Mouse (Mus musculus) hindbrain, embryonic 14.5 days (tissue): ENCODE results near the gene Atp5d. TPM values are rescaled to one million over a fixed set of nuclear protein-coding genes. Genes with fewer than 3 reads are reported as not detected.

Experiments
- ATAC-seq: fragments of 200-750 bp; cut with Nextera tagmentation; 2 replicates; pipeline ENCODE4 v1.8.0; 2017; ENCODE audit warnings: moderate number of reproducible peaks, mild to moderate bottlenecking, moderate TSS enrichment, moderate library complexity; ENCODE audit not compliant: low FRiP score
- DNase-seq: peaks from one replicate; pipeline ENCODE4 v3.0.0-alpha.2; 2015; ENCODE audit warnings: low spot score
- H3K27ac ChIP-seq: fragments of 300-500 bp; sonication (generic); 2 replicates; pipeline ENCODE4 v1.5.1; 2014; ENCODE audit warnings: mild to moderate bottlenecking, moderate library complexity
- H3K27me3 ChIP-seq: fragments of 300-500 bp; sonication (generic); 2 replicates; pipeline ENCODE4 v1.6.1; 2014; ENCODE audit warnings: mild to moderate bottlenecking, low read length, mixed read lengths; ENCODE audit not compliant: control insufficient read depth, insufficient read depth
- H3K36me3 ChIP-seq: fragments of 300-500 bp; sonication (generic); replicated peaks from 2 replicates; pipeline ENCODE4 v1.6.1; 2014; ENCODE audit not compliant: control insufficient read depth, insufficient read depth
- H3K4me1 ChIP-seq: fragments of 300-500 bp; sonication (generic); replicated peaks from 2 replicates; pipeline ENCODE4 v1.6.1; 2014; ENCODE audit warnings: antibody characterized with exemption, low read length, mixed read lengths; ENCODE audit not compliant: control insufficient read depth, insufficient read depth
- H3K4me2 ChIP-seq: fragments of 300-500 bp; sonication (generic); replicated peaks from 2 replicates; pipeline ENCODE4 v1.6.1; 2014; ENCODE audit warnings: mild to moderate bottlenecking, moderate library complexity
- H3K4me3 ChIP-seq: fragments of 300-500 bp; sonication (generic); replicated peaks from 2 replicates; pipeline ENCODE4 v1.5.1; 2014; ENCODE audit warnings: mild to moderate bottlenecking, low read length
- H3K9ac ChIP-seq: fragments of 300-500 bp; sonication (generic); 2 replicates; pipeline ENCODE4 v1.6.1; 2014
- H3K9me3 ChIP-seq: fragments of 300-500 bp; sonication (generic); 2 replicates; pipeline ENCODE4 v1.6.1; 2016; ENCODE audit warnings: low read length; ENCODE audit not compliant: control insufficient read depth
- WGBS: fragments of 180-500 bp; shearing (Covaris S2); extraction: QIAGEN DNeasy Blood & Tissue Kit; methylation state at CpG from one replicate; pipeline ENCODE4 v1.1.7; 2014; 5-methylcytosine and 5-hydroxymethylcytosine counted together
- polyA plus RNA-seq: library from polyadenylated mRNA; unstranded; fragments of >200 nt; fragmentation: Nextera tagmentation; extraction: Ambion mirVana; gene quantifications from 2 replicates; pipeline ENCODE4 v1.2.1, GENCODE M21; 2014

Atp5d gene
- polyA plus RNA-seq, 1 experiment from 2014 or later = 505 TPM

DNA sequence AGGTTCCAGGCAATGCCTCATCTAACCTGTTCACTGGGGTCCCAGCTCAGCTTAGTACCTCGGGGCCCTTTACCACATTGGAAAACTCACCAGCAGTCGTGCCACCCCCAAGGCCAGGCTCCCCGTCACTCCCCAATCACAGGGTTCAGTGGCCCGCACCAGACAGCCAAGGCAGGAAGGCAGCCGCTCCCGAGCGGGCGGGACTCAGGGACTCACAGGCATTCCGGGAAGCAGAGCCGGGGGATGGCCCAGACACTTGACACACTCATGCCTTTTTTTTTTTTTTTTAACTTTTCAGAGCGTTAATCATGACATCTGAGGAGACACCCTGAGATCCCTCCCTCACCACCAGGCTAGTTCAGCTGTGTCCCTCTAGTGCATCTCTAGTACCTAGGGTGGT is 37.5 kb upstream of the Atp5d start:
- no peak overlapping the region for H3K27ac ChIP-seq
- DNase-seq (no peak), ATAC-seq (no peak)
- H3K27me3 ChIP-seq = no peaks in the 10 kb centered on the region
- no peak overlapping the region for H3K9ac ChIP-seq
- peak overlapping the region; percentile 93 for H3K4me2 ChIP-seq
- H3K36me3 ChIP-seq = no peaks in the 10 kb centered on the region
- H3K4me3 ChIP-seq = no peak overlapping the region
- WGBS = 69% methylated on average over 11 of the region's 11 CpGs
- H3K9me3 ChIP-seq = no peaks in the 10 kb centered on the region
- peaks cover 13% of the 10 kb centered on the region for H3K4me1 ChIP-seq

DNA sequence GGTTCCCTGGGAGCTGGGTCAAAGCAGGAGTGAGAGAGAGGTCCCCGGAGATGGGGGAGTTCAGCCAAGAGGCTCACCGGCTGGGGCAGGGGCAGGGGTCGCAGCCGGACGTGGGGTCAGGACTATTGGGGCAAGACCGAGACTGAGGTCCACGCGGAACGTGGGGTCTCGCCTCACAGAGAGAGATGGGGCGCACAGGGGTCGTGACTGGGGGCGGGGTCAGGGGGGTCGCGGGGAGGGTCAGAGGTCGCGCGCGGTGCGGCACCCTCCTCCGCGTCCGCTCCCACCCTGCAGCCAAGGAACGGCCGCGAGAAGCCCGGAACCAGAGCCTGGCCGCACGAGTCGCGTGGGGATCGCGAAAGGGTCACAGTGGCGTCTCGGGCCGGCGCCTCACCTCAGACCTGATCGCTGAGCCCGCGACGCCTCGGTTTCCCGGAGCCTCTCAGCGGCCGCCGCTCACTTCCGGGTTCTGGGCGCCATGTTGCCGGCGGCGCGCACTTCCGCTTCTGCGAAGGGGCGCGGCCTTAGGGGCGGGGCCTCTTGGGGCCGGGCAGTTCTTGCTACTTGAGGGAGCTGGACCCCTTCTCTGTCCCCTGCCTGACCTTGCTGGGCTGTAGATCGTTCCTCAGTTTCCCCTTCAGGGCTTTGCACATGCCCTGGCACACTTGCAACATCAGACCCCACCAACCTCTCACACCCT is 36.1 kb upstream of the Atp5d start:
- peaks cover 13% of the 10 kb centered on the region for H3K4me1 ChIP-seq
- DNase-seq (peak; percentile 82), ATAC-seq (peak; percentile 86)
- peak overlapping the region; percentile 78 for H3K27ac ChIP-seq
- H3K9ac ChIP-seq = peak overlapping the region; percentile 91
- peak overlapping the region; percentile 93 for H3K4me2 ChIP-seq
- H3K4me3 ChIP-seq = peak overlapping the region; percentile 90
- no peaks in the 10 kb centered on the region for H3K27me3 ChIP-seq
- no peaks in the 10 kb centered on the region for H3K36me3 ChIP-seq
- under 1% methylated on average over 40 of the region's 59 CpGs for WGBS
- no peaks in the 10 kb centered on the region for H3K9me3 ChIP-seq

DNA sequence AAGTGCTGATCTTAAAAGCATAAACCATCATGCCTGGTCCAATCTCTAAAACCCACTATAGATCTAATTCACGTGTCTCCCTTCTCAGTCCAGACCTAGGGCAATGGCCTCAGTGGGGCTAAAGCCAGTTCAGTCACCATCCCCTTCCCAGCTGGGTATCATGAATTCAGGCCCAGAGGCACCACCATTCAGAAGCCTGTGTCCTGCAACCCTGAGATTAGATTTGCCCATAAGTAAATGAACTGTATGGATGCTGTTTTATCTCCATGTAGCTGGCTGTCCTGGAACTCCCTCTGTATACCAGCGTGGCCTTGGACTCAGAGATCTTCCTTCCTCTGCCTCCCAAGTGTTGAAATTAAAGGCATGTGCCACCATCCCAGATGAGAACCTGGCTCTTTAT is 35.4 kb upstream of the Atp5d start:
- Histone ChIP-seq H3K4me2 (peak overlapping the region; percentile 93), H3K4me1 (peaks cover 13% of the 10 kb centered on the region), H3K27ac (peak overlapping the region; percentile 78), H3K36me3 (no peaks in the 10 kb centered on the region), H3K27me3 (no peaks in the 10 kb centered on the region), H3K4me3 (peak overlapping the region; percentile 90; the same call in 1 of the 2 replicates), H3K9ac (peak overlapping the region; percentile 91), H3K9me3 (no peaks in the 10 kb centered on the region)
- no peak for DNase-seq
- ATAC-seq = no peak
- WGBS = 87% methylated on average over 2 of the region's 2 CpGs

DNA sequence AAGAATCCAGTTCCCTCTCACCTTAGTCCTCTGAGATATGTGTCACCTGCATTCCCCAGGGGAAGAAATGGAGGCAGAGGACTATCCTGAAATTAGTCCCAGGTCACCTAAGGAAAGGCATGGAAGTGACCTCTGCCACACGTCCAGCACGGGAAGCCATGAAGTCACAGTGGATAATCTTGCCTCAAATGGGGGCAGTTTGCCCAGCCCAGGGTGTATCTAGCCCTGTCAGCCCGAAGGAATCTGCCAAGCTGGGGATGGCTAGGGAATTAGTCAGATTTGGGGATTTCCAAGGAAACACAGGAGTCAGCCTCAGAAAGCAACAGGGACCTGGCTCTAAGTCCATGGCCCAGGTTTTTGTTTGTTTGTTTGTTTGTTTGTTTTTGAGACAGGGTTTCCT is 34.3 kb upstream of the Atp5d start:
- no peaks in the 10 kb centered on the region for H3K27me3 ChIP-seq
- no peak overlapping the region for H3K27ac ChIP-seq
- DNase-seq (no peak), ATAC-seq (no peak)
- no peaks in the 10 kb centered on the region for H3K9me3 ChIP-seq
- no peak overlapping the region for H3K4me3 ChIP-seq
- H3K9ac ChIP-seq = no peak overlapping the region
- 81% methylated on average over 3 of the region's 3 CpGs for WGBS
- H3K4me1 ChIP-seq = peaks cover 13% of the 10 kb centered on the region
- H3K36me3 ChIP-seq = no peaks in the 10 kb centered on the region
- no peak overlapping the region for H3K4me2 ChIP-seq

DNA sequence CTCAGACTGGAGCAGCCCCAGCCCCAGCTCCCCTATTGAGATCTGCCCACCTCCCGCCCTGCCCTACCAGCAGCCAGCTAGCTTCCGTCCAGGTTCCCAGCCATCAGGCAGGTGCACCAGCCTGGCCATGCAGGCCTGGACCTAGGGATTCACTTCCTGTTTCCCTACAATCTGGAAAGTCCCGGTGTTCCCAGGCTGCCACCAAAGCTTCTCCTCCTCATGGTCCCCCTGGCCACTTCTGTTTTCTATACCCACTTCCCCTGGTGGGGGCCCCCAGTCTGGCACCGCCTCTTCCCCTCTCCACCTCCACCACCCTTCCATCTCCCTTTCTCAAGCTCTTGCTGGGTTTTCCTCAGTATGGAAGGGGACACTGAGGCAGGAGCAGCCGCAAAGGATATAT is 33.0 kb upstream of the Atp5d start, which contains the start of gene Sbno2:
Gene Sbno2 (minus strand): TSS at position 112 of the 400 bp plus-strand sequence.
- Histone ChIP-seq H3K9ac (no peak within 1 kb of the TSS), H3K27ac (no peak within 1 kb of the TSS), H3K4me1 (peaks cover 13% of the 10 kb centered on the region), H3K4me3 (no peak within 1 kb of the TSS), H3K9me3 (no peaks in the 10 kb centered on the region), H3K27me3 (0 out of 2 replicates have a peak, but pooled peaks cover 3% of the 10 kb centered on the region), H3K36me3 (no peaks in the 10 kb centered on the region), H3K4me2 (no peak within 1 kb of the TSS)
- 76% methylated on average over 5 of the region's 5 CpGs for WGBS
- ATAC-seq = no peak
- DNase-seq = no peak

DNA sequence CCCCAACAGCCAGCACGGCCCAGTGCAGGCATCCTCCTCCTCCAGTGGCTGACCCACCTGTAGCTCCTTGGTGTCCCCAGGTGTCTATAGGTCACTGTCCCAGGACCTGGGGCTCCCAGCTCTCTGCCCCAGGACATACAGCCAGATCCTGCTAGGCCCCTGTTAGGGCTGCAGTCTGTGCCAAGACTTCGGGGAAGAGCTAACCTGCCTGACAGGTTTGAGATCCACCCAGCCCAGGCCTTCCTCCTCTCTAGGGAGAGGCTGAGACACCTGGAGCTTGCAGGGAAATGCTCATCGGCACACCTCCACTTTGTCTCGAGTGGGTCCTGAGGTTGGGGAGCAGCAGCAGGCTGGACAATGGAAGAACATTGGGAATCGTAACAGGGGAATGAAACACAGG is 32.5 kb upstream of the Atp5d start:
- Histone ChIP-seq H3K27ac (no peak overlapping the region), H3K36me3 (no peaks in the 10 kb centered on the region), H3K4me1 (peaks cover 13% of the 10 kb centered on the region), H3K4me2 (no peak overlapping the region), H3K9ac (no peak overlapping the region), H3K9me3 (no peaks in the 10 kb centered on the region), H3K27me3 (0 out of 2 replicates have a peak, but pooled peaks cover 5% of the 10 kb centered on the region), H3K4me3 (no peak overlapping the region)
- ATAC-seq = no peak
- 79% methylated on average over 5 of the region's 5 CpGs for WGBS
- no peak for DNase-seq

DNA sequence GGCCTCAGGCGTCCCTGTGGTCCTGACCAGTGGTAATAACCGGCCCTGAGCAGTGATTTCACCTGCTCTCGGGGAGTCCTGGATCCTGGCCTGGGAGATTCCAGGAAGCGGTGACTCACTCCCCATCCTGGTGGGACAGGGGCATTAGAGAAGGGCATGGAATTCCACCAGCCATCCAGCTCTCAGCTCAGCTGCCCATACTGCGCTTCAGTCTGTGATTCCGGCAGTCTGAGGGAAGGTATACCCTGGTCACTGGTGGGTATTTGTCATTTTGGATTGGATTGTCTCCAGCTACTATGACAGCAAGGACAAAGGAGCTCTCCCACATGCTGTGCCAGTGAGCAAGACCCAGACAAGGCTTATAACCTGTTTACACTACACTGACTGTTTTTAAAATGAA is 30.8 kb upstream of the Atp5d start:
- Histone ChIP-seq H3K36me3 (no peaks in the 10 kb centered on the region), H3K4me1 (peaks cover 3% of the 10 kb centered on the region; the same call in 1 of the 2 replicates), H3K4me2 (no peak overlapping the region), H3K9ac (no peak overlapping the region), H3K27me3 (0 out of 2 replicates have a peak, but pooled peaks cover 5% of the 10 kb centered on the region), H3K9me3 (no peaks in the 10 kb centered on the region), H3K27ac (no peak overlapping the region), H3K4me3 (no peak overlapping the region)
- WGBS = 63% methylated on average over 6 of the region's 6 CpGs
- DNase-seq = no peak
- no peak for ATAC-seq

DNA sequence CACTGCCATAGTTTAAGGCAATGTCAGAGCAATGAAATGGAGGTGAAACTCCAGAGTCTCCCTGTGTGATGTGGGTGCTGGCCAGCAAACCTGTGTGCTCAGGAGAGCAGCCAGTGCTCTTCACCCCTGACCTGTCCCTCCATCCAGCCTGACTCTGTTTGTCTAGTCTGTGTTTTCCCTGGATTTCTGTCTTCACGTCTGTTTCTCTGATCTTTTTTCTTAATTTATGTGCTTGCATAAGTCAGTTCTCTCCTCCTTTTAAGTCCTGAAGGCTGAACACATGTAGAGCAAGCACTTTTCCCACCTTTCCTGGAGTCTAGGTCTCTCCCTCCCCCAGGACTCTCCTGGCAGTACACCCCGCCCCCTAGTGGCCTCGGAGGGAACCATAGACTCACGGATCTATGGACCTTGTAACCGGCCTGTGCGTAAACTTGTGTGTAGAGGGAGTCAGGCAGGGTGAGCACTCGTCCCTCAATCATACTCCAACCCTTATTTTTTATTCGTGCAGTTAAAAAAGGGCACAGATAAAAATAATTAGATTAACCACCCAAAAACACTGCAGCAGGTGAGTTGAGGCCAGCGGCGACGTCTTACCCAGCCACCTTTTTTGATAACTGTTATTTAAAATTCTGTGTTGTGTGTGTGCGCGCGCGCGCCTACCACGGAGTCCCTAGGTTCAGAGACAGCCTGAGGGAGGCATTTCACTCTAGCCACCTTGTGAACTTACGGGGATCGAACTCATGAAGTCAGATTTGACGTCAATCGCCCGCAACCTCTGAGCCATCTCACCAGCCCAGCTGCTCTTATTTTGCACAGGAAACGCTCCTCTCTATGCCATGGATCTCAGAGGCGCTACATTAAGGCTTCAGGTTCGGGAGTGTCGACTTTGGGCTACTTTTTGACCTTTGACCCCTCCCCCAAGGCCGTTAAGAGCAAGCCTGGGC is 23.8 kb upstream of the Atp5d start:
- Histone ChIP-seq H3K4me1 (peaks cover 30% of the 10 kb centered on the region), H3K27me3 (0 out of 2 replicates have a peak, but pooled peaks cover 5% of the 10 kb centered on the region), H3K4me2 (peak overlapping the region; percentile 52), H3K4me3 (peak overlapping the region; percentile 87), H3K9me3 (no peaks in the 10 kb centered on the region), H3K36me3 (peaks cover 7% of the 10 kb centered on the region; the same call in 1 of the 2 replicates), H3K9ac (peak overlapping the region; percentile 35), H3K27ac (peak overlapping the region; percentile 68)
- peak; percentile 88 for DNase-seq
- peak; percentile 41; the same call in 1 of the 2 replicates for ATAC-seq
- WGBS = 2% methylated on average over 27 of the region's 27 CpGs
